Mouse (Mus musculus) C2C12 (cell line): Measurements from ENCODE around the gene Ptprj.
"Not testable (repeated sequence)": the region's sequence is repeated elsewhere in the genome, so short reads cannot be mapped to it uniquely, and the experiment has no call there.

Experiments used
- CEBPB ChIP-seq: IDR thresholded peaks from one replicate; pipeline ENCODE4 v1.6.1; 2011; ENCODE audit warnings: low read depth, mild to moderate bottlenecking, control low read depth, moderate library complexity
- CTCF ChIP-seq: IDR thresholded peaks from one replicate; pipeline ENCODE4 v1.5.1; 2011; ENCODE audit not compliant: control insufficient read depth, insufficient read depth, insufficient read length
- FOSL1 ChIP-seq: IDR thresholded peaks from one replicate; pipeline ENCODE4 v1.8.0; 2011; ENCODE audit warnings: mild to moderate bottlenecking, low read length; ENCODE audit not compliant: poor library complexity, insufficient read depth, severe bottlenecking
- MAX ChIP-seq: IDR thresholded peaks from one replicate; pipeline ENCODE4 v1.6.1; 2011; ENCODE audit warnings: mild to moderate bottlenecking, control low read depth
- MYOD1 ChIP-seq: IDR thresholded peaks from one replicate; pipeline ENCODE4 v1.6.1; 2011; ENCODE audit warnings: low read depth; ENCODE audit not compliant: control insufficient read depth, insufficient read length
- MYOG ChIP-seq: IDR thresholded peaks from one replicate; pipeline ENCODE4 v1.6.1; 2011; ENCODE audit not compliant: control insufficient read depth, insufficient read length; ENCODE audit errors: extremely low read depth
- USF1 ChIP-seq: IDR thresholded peaks from one replicate; pipeline ENCODE4 v1.6.1; 2011; ENCODE audit warnings: low read depth, mild to moderate bottlenecking, control low read depth, moderate library complexity

DNA sequence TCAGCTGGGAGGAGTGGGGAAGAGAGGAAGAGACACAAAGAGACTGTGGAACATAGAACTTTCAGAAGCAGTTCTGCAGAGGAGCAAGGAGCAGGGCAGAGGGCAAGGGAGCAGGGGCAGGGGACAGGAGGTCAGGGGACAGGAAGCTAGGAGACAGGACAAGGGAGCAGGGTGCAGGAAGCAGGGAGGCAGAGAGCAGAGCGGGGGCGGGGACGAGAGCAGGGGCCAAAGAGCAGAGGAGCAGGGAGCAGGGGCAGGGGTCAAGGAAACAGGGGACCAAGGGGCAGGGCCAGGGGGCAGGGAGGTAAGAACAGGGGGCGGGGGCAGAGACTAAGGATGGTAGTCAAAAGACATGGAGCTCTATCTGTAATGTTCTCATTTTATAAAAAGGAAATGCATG lies 138.6 kb downstream of the Ptprj start:
- TF ChIP-seq FOSL1, CTCF, CEBPB, MAX, USF1, MYOG, MYOD1: not testable (repeated sequence)
